In genomic region chr5:121712232-121712933, GRCm38 (mm10) we compare ENCODE assay signal across 8 mouse cellular contexts. TPM values are rescaled to one million over a fixed set of nuclear protein-coding genes. Genes with fewer than 3 reads are reported as not detected.
A peak's percentile ranks its signal among the peaks of the same experiment; 100 is the strongest.
DNase-seq lines count a peak whose midpoint lies in the region; ATAC-seq lines count a peak whose summit lies in the region.

No protein-coding gene starts in this region.

- H3K27ac ChIP-seq in kidney, embryonic 14.5 days (ENCODE audit: low read depth, low read length) = peak overlapping the region; percentile 90

- no peaks in the 10 kb centered on the region for H3K36me3 ChIP-seq in kidney, embryonic 14.5 days (ENCODE audit: control insufficient read depth, insufficient read depth, low read length)

- H3K9me3 ChIP-seq in kidney, embryonic 14.5 days (ENCODE audit: control insufficient read depth, low read length) = no peaks in the 10 kb centered on the region

- no peaks in the 10 kb centered on the region for H3K27me3 ChIP-seq in kidney, embryonic 14.5 days (ENCODE audit: control insufficient read depth, insufficient read depth, low read length)

- peak overlapping the region; percentile 99 for H3K9ac ChIP-seq in kidney, embryonic 14.5 days (ENCODE audit: low read depth, low read length)

- peak; percentile 51 for DNase-seq in A20 (ENCODE audit: low read depth, low spot score)
- peak; percentile 6 for DNase-seq in T-cell, adult 2 months (ENCODE audit: low spot score)
- DNase-seq in embryo, embryonic 10 days (ENCODE audit: low spot score) = peak; percentile 55
- DNase-seq in heart, adult 18-20 months = peak; percentile 40 to 53
- DNase-seq in lung, postnatal 10 days = peak; percentile 67
- peak; percentile 54 for DNase-seq in retina, embryonic 14.5 days (ENCODE audit: low spot score)

- H3K4me3 ChIP-seq in kidney, embryonic 14.5 days (ENCODE audit: low read length) = peak overlapping the region; percentile 99

- peak overlapping the region; percentile 76 for H3K4me2 ChIP-seq in kidney, embryonic 14.5 days (replicated peaks; ENCODE audit: low read depth, low read length)

- 0% methylated on average over 21 of the region's 66 CpGs for WGBS in kidney, embryonic 14.5 days

- peak; percentile 47 for ATAC-seq in kidney, embryonic 14.5 days (ENCODE audit: low FRiP score, low TSS enrichment)
- no peak for ATAC-seq in monocyte, adult 5-6 weeks (replicated peaks; ENCODE audit: insufficient number of reproducible peaks, low FRiP score, low TSS enrichment, poor library complexity, severe bottlenecking)

- peaks cover 20% of the 10 kb centered on the region for H3K4me1 ChIP-seq in kidney, embryonic 14.5 days (ENCODE audit: control insufficient read depth, insufficient read depth, low read length)

RNA-seq across cellular contexts. Expression of gene Atxn2, which starts 1.2 kb away (rescaled TPM):
- 100 to 1,000 TPM; 137 to 154 TPM for total RNA-seq in heart, adult 18-20 months (2021)
- polyA plus RNA-seq in kidney, embryonic 14.5 days (2014; fragmentation: Nextera tagmentation; extraction: Ambion mirVana) = 76.6 and 88.5 TPM in 2 replicates
- 24.4 to 49.0 TPM (median 40.7 TPM) in 3 replicates for total RNA-seq in monocyte, adult 5-6 weeks (2017)

RNA-seq across cellular contexts. Expression of gene Brap, which starts 52.0 kb away (rescaled TPM):
- total RNA-seq in heart, adult 18-20 months (2021) = 10 to 100 TPM; 26.5 to 28.9 TPM
- 20.5 and 35.2 TPM in 2 replicates for polyA plus RNA-seq in kidney, embryonic 14.5 days (2014; fragmentation: Nextera tagmentation; extraction: Ambion mirVana)
- 109 to 124 TPM (median 113 TPM) in 3 replicates for total RNA-seq in monocyte, adult 5-6 weeks (2017)

RNA-seq across cellular contexts. Expression of gene Acad10, which starts 52.1 kb away (rescaled TPM):
- total RNA-seq in heart, adult 18-20 months (2021) = 10 to 100 TPM; 25.4 to 27.5 TPM
- polyA plus RNA-seq in kidney, embryonic 14.5 days (2014; fragmentation: Nextera tagmentation; extraction: Ambion mirVana) = 1.7 and 3.2 TPM in 2 replicates
- total RNA-seq in monocyte, adult 5-6 weeks (2017) = 1.7 to 3.4 TPM (median 2.6 TPM) in 3 replicates

Comparison
In these comparisons a context has a peak if more than half of its experiments do, and no peak if none do; other contexts are left out.
1. DNase-seq: peak in every context shown above with its lines; median percentile 67 in lung, postnatal 10 days; 55 in embryo, embryonic 10 days; 54 in retina, embryonic 14.5 days; 51 in A20; 46 in heart, adult 18-20 months; 6 in T-cell, adult 2 months.